Mouse (Mus musculus) liver, postnatal 0 days (tissue): ENCODE measurements around the gene Kctd3. TPM values are rescaled to one million over a fixed set of nuclear protein-coding genes. Genes with fewer than 3 reads are reported as not detected.

Experiments used
- ATAC-seq: fragments of 200-750 bp; cut with Nextera tagmentation; 2 replicates; pipeline ENCODE4 v1.8.0; 2017; ENCODE audit warnings: mild to moderate bottlenecking, moderate library complexity
- DNase-seq: peaks from one replicate; pipeline ENCODE4 v3.0.0-alpha.2; 2016
- H3K27ac ChIP-seq: fragments of 300-500 bp; sonication (generic); 2 replicates; pipeline ENCODE4 v1.5.1; 2014; ENCODE audit warnings: antibody characterized with exemption, moderate library complexity, mild to moderate bottlenecking, low read depth
- H3K27me3 ChIP-seq: fragments of 300-500 bp; sonication (generic); 2 replicates; pipeline ENCODE4 v1.6.1; 2014; ENCODE audit warnings: low read length, control low read depth, mixed read lengths; ENCODE audit not compliant: insufficient read depth
- H3K36me3 ChIP-seq: fragments of 300-500 bp; sonication (generic); replicated peaks from 2 replicates; pipeline ENCODE4 v1.6.1; 2014; ENCODE audit warnings: mild to moderate bottlenecking, control low read depth, low read length, moderate library complexity, mixed read lengths; ENCODE audit not compliant: insufficient read depth
- H3K4me1 ChIP-seq: fragments of 300-500 bp; sonication (generic); 2 replicates; pipeline ENCODE4 v1.6.1; 2014; ENCODE audit warnings: antibody characterized with exemption, mild to moderate bottlenecking, control low read depth; ENCODE audit not compliant: insufficient read depth
- H3K4me2 ChIP-seq: fragments of 300-500 bp; sonication (generic); 2 replicates; pipeline ENCODE4 v1.6.1; 2014; ENCODE audit warnings: low read depth, mild to moderate bottlenecking, low read length, moderate library complexity, mixed read lengths
- H3K4me3 ChIP-seq: fragments of 300-500 bp; sonication (generic); 2 replicates; pipeline ENCODE4 v1.5.1; 2014; ENCODE audit warnings: low read depth, low read length
- H3K9ac ChIP-seq: fragments of 300-500 bp; sonication (generic); replicated peaks from 2 replicates; pipeline ENCODE4 v1.6.1; 2014; ENCODE audit warnings: mild to moderate bottlenecking, moderate library complexity
- H3K9me3 ChIP-seq: fragments of 300-500 bp; sonication (generic); 2 replicates; pipeline ENCODE4 v1.6.1; 2016; ENCODE audit warnings: mild to moderate bottlenecking, control low read depth, low read length, mixed read lengths
- CTCF ChIP-seq: sonication (generic); IDR thresholded peaks from 2 replicates; pipeline ENCODE4 v1.5.1; 2016; ENCODE audit warnings: antibody characterized with exemption, low read depth
- EP300 ChIP-seq: IDR thresholded peaks from 2 replicates; pipeline ENCODE4 v1.6.1; 2016; ENCODE audit warnings: antibody characterized with exemption, low read depth, mild to moderate bottlenecking
- WGBS: fragments of 180-500 bp; shearing (Covaris S2); extraction: QIAGEN DNeasy Blood & Tissue Kit; methylation state at CpG from one replicate; pipeline ENCODE4 v1.1.7; 2014; ENCODE audit not compliant: insufficient replicate concordance; 5-methylcytosine and 5-hydroxymethylcytosine counted together
- polyA plus RNA-seq: library from polyadenylated mRNA; unstranded; fragments of >200 nt; fragmentation: Nextera tagmentation; extraction: Ambion mirVana; gene quantifications from 2 replicates; pipeline ENCODE4 v1.2.1, GENCODE M21; 2015

The Kctd3 gene
- polyA plus RNA-seq, 1 experiment from 2014 or later, result 6.0 TPM

DNA sequence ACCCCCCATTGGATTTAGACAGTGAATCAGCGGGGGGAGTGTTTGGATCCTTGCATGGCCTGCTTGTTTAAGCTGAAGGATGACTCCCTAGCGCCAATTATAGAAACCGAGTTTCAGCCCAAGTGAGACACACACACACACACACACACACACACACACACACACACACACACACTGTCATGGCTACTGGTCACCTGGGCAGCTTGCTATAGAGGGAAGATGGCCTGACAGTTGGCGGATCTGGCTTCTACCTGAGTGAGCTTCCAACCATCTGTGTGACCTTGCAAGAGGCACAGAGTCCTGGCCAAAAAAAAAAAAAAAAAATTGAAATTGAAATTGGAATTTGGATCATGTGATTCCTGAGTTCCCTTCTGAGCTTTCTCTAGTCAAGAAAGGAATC is 55.1 kb downstream of the Kctd3 start:
- Histone ChIP-seq H3K4me1 (no peaks in the 10 kb centered on the region), H3K9ac (no peak overlapping the region), H3K4me3 (no peak overlapping the region), H3K36me3 (no peaks in the 10 kb centered on the region), H3K9me3 (peaks cover 2% of the 10 kb centered on the region; the same call in 1 of the 2 replicates), H3K4me2 (no peak overlapping the region), H3K27me3 (no peaks in the 10 kb centered on the region), H3K27ac (no peak overlapping the region)
- WGBS, result 82% methylated on average over 4 of the region's 4 CpGs
- ATAC-seq (no peak), DNase-seq (no peak)
- TF ChIP-seq EP300 (no peak), CTCF (no peak)

DNA sequence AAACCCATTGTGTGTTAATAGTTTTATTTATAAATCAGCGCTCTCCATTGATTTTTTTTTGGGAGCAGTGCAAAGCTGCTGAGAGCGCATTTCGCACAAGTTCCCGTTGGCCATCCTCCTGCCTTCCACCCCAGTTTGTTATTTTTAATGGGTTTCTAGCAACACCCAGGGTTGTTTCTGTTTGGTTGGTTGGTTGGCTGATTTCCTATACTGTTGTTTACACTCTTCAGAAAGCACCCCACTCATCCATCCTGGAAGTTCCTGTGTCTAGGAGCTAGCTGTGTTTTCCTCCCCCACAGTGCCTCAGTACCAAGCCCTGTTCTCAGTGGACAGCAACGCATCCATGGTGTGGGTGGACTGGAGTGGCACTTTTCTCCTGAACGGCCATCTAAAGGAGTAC is 56.5 kb downstream of the Kctd3 start:
- no peak for DNase-seq
- no peaks in the 10 kb centered on the region for H3K9me3 ChIP-seq
- H3K9ac ChIP-seq, result no peak overlapping the region
- TF ChIP-seq CTCF (no peak), EP300 (no peak)
- H3K36me3 ChIP-seq, result no peaks in the 10 kb centered on the region
- ATAC-seq, result no peak
- H3K4me1 ChIP-seq, result no peaks in the 10 kb centered on the region
- no peak overlapping the region for H3K4me2 ChIP-seq
- no peak overlapping the region for H3K27ac ChIP-seq
- no peak overlapping the region for H3K4me3 ChIP-seq
- H3K27me3 ChIP-seq, result no peaks in the 10 kb centered on the region
- WGBS, result 87% methylated on average over 6 of the region's 6 CpGs

DNA sequence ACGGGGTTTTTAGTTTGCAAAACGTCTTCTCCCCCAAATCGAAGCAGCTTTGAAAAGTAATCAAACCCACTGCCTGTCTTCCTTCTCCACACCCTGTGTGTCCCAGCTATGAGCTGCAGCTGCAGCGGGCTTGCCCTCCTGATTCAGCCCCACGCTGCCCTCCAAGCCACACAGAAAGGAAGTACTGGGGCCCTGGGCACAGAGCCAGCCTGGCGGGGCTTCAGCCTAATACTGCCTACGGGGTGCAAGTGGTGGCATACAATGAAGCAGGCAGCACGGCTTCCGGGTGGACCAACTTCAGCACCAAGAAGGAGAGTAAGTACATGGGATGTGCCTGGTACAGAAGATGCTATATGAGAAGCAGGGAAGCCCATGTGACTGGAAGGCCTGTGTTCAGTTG is 59.4 kb downstream of the Kctd3 start:
- Histone ChIP-seq H3K27me3 (no peaks in the 10 kb centered on the region), H3K4me2 (no peak overlapping the region), H3K9me3 (no peaks in the 10 kb centered on the region), H3K27ac (no peak overlapping the region), H3K9ac (no peak overlapping the region), H3K4me1 (no peaks in the 10 kb centered on the region), H3K36me3 (no peaks in the 10 kb centered on the region), H3K4me3 (no peak overlapping the region)
- 56% methylated on average over 9 of the region's 9 CpGs for WGBS
- TF ChIP-seq EP300, result no peak
- TF ChIP-seq CTCF, result no peak
- ATAC-seq (no peak), DNase-seq (no peak)

DNA sequence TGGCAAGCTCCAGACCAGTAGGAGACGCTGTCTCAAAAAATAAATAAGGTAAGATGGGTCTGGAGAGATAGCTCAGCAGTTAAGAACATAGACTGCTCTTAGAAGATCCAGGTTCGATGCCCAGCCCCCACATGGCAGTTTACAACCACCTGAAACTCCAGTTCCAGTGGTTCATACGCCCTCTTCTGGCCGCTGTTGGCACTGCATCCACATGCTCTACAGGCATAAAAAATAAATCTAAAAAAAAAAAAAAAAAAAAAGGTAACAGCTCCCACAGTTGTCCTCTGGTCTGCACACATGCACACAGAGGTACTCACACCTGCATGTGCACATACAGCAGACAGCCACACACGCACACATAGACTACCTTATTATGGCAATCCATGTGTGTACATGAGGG is 59.8 kb downstream of the Kctd3 start:
- H3K27ac ChIP-seq, result no peak overlapping the region
- no peaks in the 10 kb centered on the region for H3K9me3 ChIP-seq
- H3K36me3 ChIP-seq, result no peaks in the 10 kb centered on the region
- no peaks in the 10 kb centered on the region for H3K4me1 ChIP-seq
- TF ChIP-seq CTCF (peak; percentile 56), EP300 (no peak)
- peak; percentile 52 for DNase-seq
- H3K27me3 ChIP-seq, result no peaks in the 10 kb centered on the region
- WGBS, result 52% methylated on average over 5 of the region's 5 CpGs
- no peak overlapping the region for H3K4me2 ChIP-seq
- H3K9ac ChIP-seq, result no peak overlapping the region
- ATAC-seq, result no peak
- no peak overlapping the region for H3K4me3 ChIP-seq

DNA sequence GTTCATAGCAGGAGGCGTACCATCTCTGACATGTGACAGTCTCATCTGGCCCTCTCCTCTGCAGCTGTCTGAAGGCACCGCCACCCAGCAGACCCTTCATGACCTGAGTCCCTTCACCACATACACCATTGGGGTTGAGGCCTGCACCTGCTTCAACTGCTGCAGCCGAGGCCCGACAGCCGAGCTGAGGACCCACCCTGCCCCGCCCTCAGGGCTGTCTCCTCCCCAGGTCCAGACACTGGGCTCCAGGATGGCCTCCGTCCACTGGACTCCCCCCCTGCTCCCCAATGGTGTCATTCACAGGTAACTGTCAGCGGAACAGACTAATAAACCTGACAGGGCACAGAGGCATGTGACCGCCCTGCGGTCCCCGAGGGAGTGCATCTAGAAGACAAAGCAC is 60.8 kb downstream of the Kctd3 start:
- H3K9ac ChIP-seq, result no peak overlapping the region
- H3K4me3 ChIP-seq, result no peak overlapping the region
- H3K36me3 ChIP-seq, result no peaks in the 10 kb centered on the region
- no peak overlapping the region for H3K27ac ChIP-seq
- H3K27me3 ChIP-seq, result no peaks in the 10 kb centered on the region
- DNase-seq (no peak), ATAC-seq (no peak)
- TF ChIP-seq EP300, result no peak
- TF ChIP-seq CTCF, result no peak
- no peaks in the 10 kb centered on the region for H3K4me1 ChIP-seq
- H3K9me3 ChIP-seq, result no peaks in the 10 kb centered on the region
- no peak overlapping the region for H3K4me2 ChIP-seq
- WGBS, result 87% methylated on average over 11 of the region's 11 CpGs

DNA sequence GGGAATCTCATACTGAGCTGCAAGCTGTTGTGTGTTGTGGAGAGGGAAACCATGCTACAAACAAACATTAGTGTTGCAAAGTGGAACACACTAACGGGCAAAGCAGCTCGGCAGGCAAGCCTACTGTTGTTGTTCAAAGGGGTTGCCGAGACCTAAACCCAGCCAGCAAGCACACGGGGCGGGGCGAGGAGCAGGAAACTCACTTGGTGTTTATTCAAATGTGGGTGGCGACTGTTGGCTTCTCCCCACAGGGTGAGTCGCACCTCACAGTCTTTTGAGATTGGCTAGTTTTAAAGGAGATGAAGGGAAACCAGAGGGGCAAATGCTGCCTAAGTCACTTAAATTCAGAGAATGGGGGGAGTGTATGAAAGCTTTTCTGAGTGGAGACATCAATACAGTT is 62.3 kb downstream of the Kctd3 start:
- Histone ChIP-seq H3K4me2 (no peak overlapping the region), H3K4me1 (no peaks in the 10 kb centered on the region), H3K9ac (no peak overlapping the region), H3K27me3 (no peaks in the 10 kb centered on the region), H3K4me3 (no peak overlapping the region), H3K27ac (no peak overlapping the region), H3K9me3 (no peaks in the 10 kb centered on the region), H3K36me3 (no peaks in the 10 kb centered on the region)
- TF ChIP-seq CTCF (no peak), EP300 (no peak)
- no peak for ATAC-seq
- no peak for DNase-seq
- 22% methylated on average over 8 of the region's 8 CpGs for WGBS

DNA sequence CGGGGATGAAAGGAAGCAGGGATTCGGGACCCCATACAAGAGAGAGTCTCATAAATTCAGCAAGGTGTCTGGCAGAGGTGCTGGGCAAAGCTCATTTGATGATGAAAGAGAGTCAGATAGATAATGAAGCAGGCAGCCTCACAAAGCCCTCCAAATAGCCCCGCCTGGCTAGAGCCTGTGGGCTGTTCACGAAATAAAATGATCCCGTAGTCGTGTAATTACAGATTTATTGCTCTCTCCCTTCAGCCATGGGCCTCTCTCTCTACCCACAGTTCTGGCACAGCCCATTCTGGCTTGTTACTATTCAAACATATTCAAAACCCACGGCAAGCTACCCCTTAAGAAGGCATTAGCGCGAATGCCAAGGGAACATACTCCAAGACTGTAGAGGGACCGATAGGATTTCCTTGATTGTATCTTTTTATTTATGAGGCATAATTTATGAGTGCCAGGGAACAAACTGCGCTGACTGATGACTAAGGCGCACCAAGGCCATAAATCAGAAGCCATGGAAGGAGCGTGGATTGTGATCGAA is 70.3 kb downstream of the Kctd3 start:
- H3K27ac ChIP-seq, result no peak overlapping the region
- no peaks in the 10 kb centered on the region for H3K36me3 ChIP-seq
- DNase-seq, result no peak
- no peaks in the 10 kb centered on the region for H3K27me3 ChIP-seq
- TF ChIP-seq EP300, result no peak
- WGBS, result 80% methylated on average over 14 of the region's 14 CpGs
- no peaks in the 10 kb centered on the region for H3K4me1 ChIP-seq
- no peaks in the 10 kb centered on the region for H3K9me3 ChIP-seq
- no peak for ATAC-seq
- no peak overlapping the region for H3K4me2 ChIP-seq
- H3K9ac ChIP-seq, result no peak overlapping the region
- no peak overlapping the region for H3K4me3 ChIP-seq
